Mouse (Mus musculus) midbrain, embryonic 12.5 days (tissue): ENCODE data around the gene Hs6st1. TPM values are rescaled to one million over a fixed set of nuclear protein-coding genes. Genes with fewer than 3 reads are reported as not detected.

ENCODE experiments used
- ATAC-seq: fragments of 200-750 bp; cut with Nextera tagmentation; 2 replicates; pipeline ENCODE4 v1.8.0; 2017; ENCODE audit warnings: low read depth, moderate TSS enrichment, moderate library complexity; ENCODE audit not compliant: low FRiP score
- H3K27ac ChIP-seq: fragments of 300-500 bp; sonication (generic); replicated peaks from 2 replicates; pipeline ENCODE4 v1.5.1; 2016; ENCODE audit warnings: mild to moderate bottlenecking
- H3K27me3 ChIP-seq: fragments of 300-500 bp; sonication (generic); 2 replicates; pipeline ENCODE4 v1.6.1; 2016; ENCODE audit warnings: mild to moderate bottlenecking
- H3K36me3 ChIP-seq: fragments of 300-500 bp; sonication (generic); 2 replicates; pipeline ENCODE4 v1.6.1; 2016
- H3K4me1 ChIP-seq: fragments of 300-500 bp; sonication (generic); 2 replicates; pipeline ENCODE4 v1.6.1; 2016
- H3K4me2 ChIP-seq: fragments of 300-500 bp; sonication (generic); replicated peaks from 2 replicates; pipeline ENCODE4 v1.6.1; 2016; ENCODE audit warnings: mild to moderate bottlenecking, moderate library complexity
- H3K4me3 ChIP-seq: fragments of 300-500 bp; sonication (generic); 2 replicates; pipeline ENCODE4 v1.5.1; 2016; ENCODE audit warnings: mild to moderate bottlenecking
- H3K9ac ChIP-seq: fragments of 300-500 bp; sonication (generic); replicated peaks from 2 replicates; pipeline ENCODE4 v1.6.1; 2016; ENCODE audit warnings: mild to moderate bottlenecking, moderate library complexity
- H3K9me3 ChIP-seq: fragments of 300-500 bp; sonication (generic); 2 replicates; pipeline ENCODE4 v1.6.1; 2016; ENCODE audit warnings: mild to moderate bottlenecking
- WGBS: fragments of 180-500 bp; shearing (Covaris S2); methylation state at CpG from one replicate; pipeline ENCODE4 v1.1.7; 2016; 5-methylcytosine and 5-hydroxymethylcytosine counted together
- polyA plus RNA-seq: library from polyadenylated mRNA; unstranded; fragments of >200 nt; fragmentation: Nextera tagmentation; extraction: Ambion mirVana; gene quantifications from 2 replicates; pipeline ENCODE4 v1.2.1, GENCODE M21; 2016

Hs6st1 gene
- polyA plus RNA-seq, 1 experiment from 2014 or later, result 10.8 TPM

GRCm38 (mm10) chr1:36116488-36116887 is 48.3 kb downstream of the Hs6st1 start:
- WGBS, result 84% methylated on average over 5 of the region's 5 CpGs
- Histone ChIP-seq H3K4me2 (no peak overlapping the region), H3K27me3 (no peaks in the 10 kb centered on the region), H3K9me3 (no peaks in the 10 kb centered on the region), H3K27ac (no peak overlapping the region), H3K4me3 (no peak overlapping the region), H3K36me3 (no peaks in the 10 kb centered on the region), H3K4me1 (no peaks in the 10 kb centered on the region), H3K9ac (no peak overlapping the region)
- ATAC-seq, result no peak

GRCm38 (mm10) chr1:36118061-36118685 is 50.0 kb downstream of the Hs6st1 start:
- Histone ChIP-seq H3K4me2 (no peak overlapping the region), H3K4me3 (no peak overlapping the region), H3K9ac (no peak overlapping the region), H3K9me3 (no peaks in the 10 kb centered on the region), H3K4me1 (no peaks in the 10 kb centered on the region), H3K27ac (no peak overlapping the region), H3K27me3 (no peaks in the 10 kb centered on the region), H3K36me3 (no peaks in the 10 kb centered on the region)
- WGBS, result 84% methylated on average over 9 of the region's 9 CpGs
- no peak for ATAC-seq

GRCm38 (mm10) chr1:36118958-36119357 is 50.8 kb downstream of the Hs6st1 start:
- no peaks in the 10 kb centered on the region for H3K36me3 ChIP-seq
- H3K9me3 ChIP-seq, result no peaks in the 10 kb centered on the region
- no peak overlapping the region for H3K4me3 ChIP-seq
- 89% methylated on average over 3 of the region's 3 CpGs for WGBS
- H3K4me1 ChIP-seq, result no peaks in the 10 kb centered on the region
- no peak overlapping the region for H3K27ac ChIP-seq
- H3K4me2 ChIP-seq, result no peak overlapping the region
- H3K27me3 ChIP-seq, result no peaks in the 10 kb centered on the region
- ATAC-seq, result no peak
- no peak overlapping the region for H3K9ac ChIP-seq

- Histone ChIP-seq H3K4me3 (no peak overlapping the region), H3K4me1 (no peaks in the 10 kb centered on the region), H3K9ac (no peak overlapping the region), H3K27me3 (no peaks in the 10 kb centered on the region), H3K4me2 (no peak overlapping the region), H3K9me3 (no peaks in the 10 kb centered on the region), H3K27ac (no peak overlapping the region), H3K36me3 (no peaks in the 10 kb centered on the region)
- WGBS, result 93% methylated on average over 4 of the region's 4 CpGs
- no peak for ATAC-seq
These were observed 51.2 kb downstream of the Hs6st1 start for GRCm38 (mm10) chr1:36119426-36119825.

GRCm38 (mm10) chr1:36121172-36121571 is 53.0 kb downstream of the Hs6st1 start:
- H3K4me1 ChIP-seq, result no peaks in the 10 kb centered on the region
- H3K4me2 ChIP-seq, result no peak overlapping the region
- no peak overlapping the region for H3K4me3 ChIP-seq
- H3K36me3 ChIP-seq, result no peaks in the 10 kb centered on the region
- no peaks in the 10 kb centered on the region for H3K27me3 ChIP-seq
- no peak overlapping the region for H3K27ac ChIP-seq
- no peaks in the 10 kb centered on the region for H3K9me3 ChIP-seq
- WGBS, result 85% methylated on average over 8 of the region's 8 CpGs
- no peak for ATAC-seq
- no peak overlapping the region for H3K9ac ChIP-seq

GRCm38 (mm10) chr1:36125076-36125475 is 56.9 kb downstream of the Hs6st1 start:
- Histone ChIP-seq H3K4me1 (no peaks in the 10 kb centered on the region), H3K27ac (no peak overlapping the region), H3K4me2 (no peak overlapping the region), H3K4me3 (no peak overlapping the region), H3K27me3 (no peaks in the 10 kb centered on the region), H3K9me3 (no peaks in the 10 kb centered on the region), H3K36me3 (no peaks in the 10 kb centered on the region), H3K9ac (no peak overlapping the region)
- 82% methylated on average over 7 of the region's 7 CpGs for WGBS
- ATAC-seq, result no peak

- WGBS, result 81% methylated on average over 4 of the region's 4 CpGs
- no peak for ATAC-seq
- H3K4me2 ChIP-seq, result no peak overlapping the region
- H3K4me1 ChIP-seq, result peaks cover 3% of the 10 kb centered on the region; the same call in 1 of the 2 replicates
- no peaks in the 10 kb centered on the region for H3K27me3 ChIP-seq
- H3K9ac ChIP-seq, result no peak overlapping the region
- no peaks in the 10 kb centered on the region for H3K9me3 ChIP-seq
- H3K27ac ChIP-seq, result no peak overlapping the region
- H3K4me3 ChIP-seq, result no peak overlapping the region
- no peaks in the 10 kb centered on the region for H3K36me3 ChIP-seq
These were observed 60.9 kb downstream of the Hs6st1 start for GRCm38 (mm10) chr1:36129126-36129525.

GRCm38 (mm10) chr1:36129881-36130280 is 61.7 kb downstream of the Hs6st1 start:
- H3K27ac ChIP-seq, result no peak overlapping the region
- H3K9ac ChIP-seq, result no peak overlapping the region
- WGBS, result 91% methylated on average over 8 of the region's 8 CpGs
- H3K4me1 ChIP-seq, result peaks cover 3% of the 10 kb centered on the region; the same call in 1 of the 2 replicates
- no peak overlapping the region for H3K4me3 ChIP-seq
- no peak overlapping the region for H3K4me2 ChIP-seq
- H3K36me3 ChIP-seq, result no peaks in the 10 kb centered on the region
- H3K9me3 ChIP-seq, result no peaks in the 10 kb centered on the region
- no peak for ATAC-seq
- no peaks in the 10 kb centered on the region for H3K27me3 ChIP-seq

GRCm38 (mm10) chr1:36130307-36131035 is 62.3 kb downstream of the Hs6st1 start:
- ATAC-seq, result no peak
- no peaks in the 10 kb centered on the region for H3K9me3 ChIP-seq
- H3K36me3 ChIP-seq, result no peaks in the 10 kb centered on the region
- no peak overlapping the region for H3K4me2 ChIP-seq
- peaks cover 3% of the 10 kb centered on the region; the same call in 1 of the 2 replicates for H3K4me1 ChIP-seq
- H3K9ac ChIP-seq, result no peak overlapping the region
- WGBS, result 92% methylated on average over 4 of the region's 4 CpGs
- H3K27ac ChIP-seq, result no peak overlapping the region
- H3K27me3 ChIP-seq, result no peaks in the 10 kb centered on the region
- H3K4me3 ChIP-seq, result no peak overlapping the region

- no peak overlapping the region for H3K4me2 ChIP-seq
- H3K27ac ChIP-seq, result no peak overlapping the region
- WGBS, result 66% methylated on average over 4 of the region's 4 CpGs
- H3K36me3 ChIP-seq, result no peaks in the 10 kb centered on the region
- H3K9me3 ChIP-seq, result no peaks in the 10 kb centered on the region
- H3K4me1 ChIP-seq, result peaks cover 3% of the 10 kb centered on the region; the same call in 1 of the 2 replicates
- no peak overlapping the region for H3K9ac ChIP-seq
- no peak overlapping the region for H3K4me3 ChIP-seq
- no peaks in the 10 kb centered on the region for H3K27me3 ChIP-seq
- no peak for ATAC-seq
These were observed 63.0 kb downstream of the Hs6st1 start for GRCm38 (mm10) chr1:36131154-36131553.

- H3K27ac ChIP-seq, result no peak overlapping the region
- no peaks in the 10 kb centered on the region for H3K9me3 ChIP-seq
- H3K9ac ChIP-seq, result no peak overlapping the region
- H3K27me3 ChIP-seq, result no peaks in the 10 kb centered on the region
- peaks cover 3% of the 10 kb centered on the region; the same call in 1 of the 2 replicates for H3K4me1 ChIP-seq
- no peaks in the 10 kb centered on the region for H3K36me3 ChIP-seq
- ATAC-seq, result no peak
- 75% methylated on average over 8 of the region's 8 CpGs for WGBS
- H3K4me3 ChIP-seq, result no peak overlapping the region
- no peak overlapping the region for H3K4me2 ChIP-seq
These were observed 63.6 kb downstream of the Hs6st1 start for GRCm38 (mm10) chr1:36131766-36132165.

GRCm38 (mm10) chr1:36132211-36132610 is 64.0 kb downstream of the Hs6st1 start:
- 65% methylated on average over 4 of the region's 4 CpGs for whole genome bisulfite sequencing
- no peaks in the 10 kb centered on the region for H3K36me3 ChIP-seq

More at GRCm38 (mm10) chr1:36132211-36132610, 64.0 kb downstream of the Hs6st1 start:
- H3K9ac ChIP-seq, result no peak overlapping the region
- H3K4me2 ChIP-seq, result no peak overlapping the region
- no peak for ATAC-seq
- no peaks in the 10 kb centered on the region for H3K27me3 ChIP-seq
- no peak overlapping the region for H3K27ac ChIP-seq
- no peak overlapping the region for H3K4me3 ChIP-seq
- H3K9me3 ChIP-seq, result no peaks in the 10 kb centered on the region
- H3K4me1 ChIP-seq, result peaks cover 3% of the 10 kb centered on the region; the same call in 1 of the 2 replicates
